Mouse (Mus musculus) c-Kit-positive CD71-negative TER-119-negative erythroid progenitor cells, embryonic 14.5 days (primary cell): Measurements from ENCODE around the gene Wdr26.
A peak's percentile ranks its signal among the peaks of the same experiment; 100 is the strongest.

Experiments used
- DNase-seq: peaks from one replicate; pipeline ENCODE4 v3.0.0-alpha.2; 2013; ENCODE audit warnings: low read depth

Gene Wdr26

DNA sequence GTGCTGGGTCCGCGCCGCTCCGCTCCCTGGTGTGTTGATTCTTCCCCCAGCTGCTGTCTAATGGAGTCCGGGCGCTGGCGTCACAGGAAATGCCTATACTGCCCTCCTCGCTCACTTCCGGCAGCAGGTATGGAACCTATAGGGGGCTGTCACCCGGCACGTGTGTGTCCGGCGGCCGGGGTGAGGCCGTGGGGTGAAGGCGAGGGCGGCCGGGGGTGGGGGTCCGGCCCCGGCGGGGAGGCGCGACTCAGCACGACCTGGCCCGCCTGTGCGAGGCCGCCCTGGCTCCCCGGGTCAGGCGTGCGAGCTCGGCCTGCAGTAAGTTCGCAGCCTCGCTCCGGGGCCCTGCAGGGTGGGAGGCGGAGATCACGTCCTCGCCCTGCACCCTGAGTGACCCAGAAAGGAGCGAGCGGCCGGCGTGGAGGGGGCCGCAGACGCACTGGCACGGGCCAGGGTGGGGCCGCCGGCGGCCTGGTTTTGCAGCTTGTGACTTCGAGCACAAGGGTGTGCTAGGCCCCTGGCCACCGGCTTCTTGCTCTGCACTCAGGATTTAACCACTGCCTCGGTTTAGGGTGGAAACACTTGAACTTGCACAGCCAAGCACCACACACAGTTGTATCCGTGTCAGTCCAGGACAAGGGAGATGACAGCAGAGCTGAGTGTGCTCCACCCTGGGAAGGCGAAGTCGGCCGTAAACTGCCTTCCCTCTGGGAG lies at the start of gene Wdr26:
TSS of gene Wdr26 (minus strand) at position 82 of the 714 bp plus-strand sequence.
- DNase-seq = peak; percentile 73

DNA sequence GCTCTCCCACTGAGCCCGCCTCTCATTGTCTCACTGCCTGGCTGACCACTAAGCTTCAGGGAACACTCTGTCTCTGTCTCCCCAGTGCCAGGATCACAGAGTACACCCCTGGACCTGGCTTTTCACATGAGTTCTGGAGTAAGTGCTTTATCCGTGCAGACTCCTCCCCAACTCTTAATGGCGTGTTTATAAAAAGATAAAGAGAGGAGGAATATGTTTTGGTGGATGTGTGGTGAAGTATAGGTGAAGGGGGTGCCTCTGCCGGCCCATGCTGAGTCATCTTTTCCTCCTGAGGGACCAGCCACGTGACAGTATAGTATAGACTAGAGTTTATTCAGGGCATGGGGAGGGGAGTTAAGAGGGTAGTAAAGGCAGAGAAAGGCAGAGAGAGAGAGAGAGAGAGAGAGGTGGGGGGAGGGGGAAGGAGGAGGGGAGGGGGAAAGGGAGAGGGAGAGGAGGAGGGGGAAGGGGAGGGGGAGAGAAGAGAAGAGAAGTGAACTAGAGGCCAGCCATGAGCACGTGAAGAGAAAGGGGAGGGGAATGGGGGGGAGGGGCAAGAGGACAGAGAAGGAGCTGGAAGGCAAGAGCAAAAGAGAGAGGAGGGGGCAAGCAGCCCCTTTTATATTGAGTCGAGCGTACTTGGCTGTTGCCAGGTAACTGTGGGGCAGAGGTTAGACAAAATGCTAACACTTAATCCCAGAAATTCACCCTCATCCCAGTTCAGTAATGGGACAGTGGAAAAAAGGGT lies 49.3 kb upstream of the Wdr26 start:
- DNase-seq = no peak

DNA sequence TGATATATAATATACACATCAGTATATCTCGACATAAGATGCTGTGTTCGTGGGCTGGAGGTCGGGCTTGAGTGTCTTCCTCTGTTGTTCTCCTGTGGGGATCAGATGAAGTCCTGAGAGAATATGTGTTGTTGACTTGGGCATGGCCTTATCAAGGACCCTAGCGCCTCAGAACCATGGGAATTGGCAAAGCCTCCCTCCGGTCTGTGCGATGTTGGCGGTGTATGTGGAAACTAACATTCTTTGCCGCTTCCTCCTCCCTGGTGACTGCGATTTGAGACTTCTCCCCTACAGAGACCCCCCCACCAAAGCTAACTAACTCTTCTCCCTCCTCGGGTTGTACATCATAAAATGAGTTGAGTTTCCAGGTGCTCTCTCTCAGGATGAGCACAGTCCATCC lies 48.6 kb upstream of the Wdr26 start:
- no peak for DNase-seq

DNA sequence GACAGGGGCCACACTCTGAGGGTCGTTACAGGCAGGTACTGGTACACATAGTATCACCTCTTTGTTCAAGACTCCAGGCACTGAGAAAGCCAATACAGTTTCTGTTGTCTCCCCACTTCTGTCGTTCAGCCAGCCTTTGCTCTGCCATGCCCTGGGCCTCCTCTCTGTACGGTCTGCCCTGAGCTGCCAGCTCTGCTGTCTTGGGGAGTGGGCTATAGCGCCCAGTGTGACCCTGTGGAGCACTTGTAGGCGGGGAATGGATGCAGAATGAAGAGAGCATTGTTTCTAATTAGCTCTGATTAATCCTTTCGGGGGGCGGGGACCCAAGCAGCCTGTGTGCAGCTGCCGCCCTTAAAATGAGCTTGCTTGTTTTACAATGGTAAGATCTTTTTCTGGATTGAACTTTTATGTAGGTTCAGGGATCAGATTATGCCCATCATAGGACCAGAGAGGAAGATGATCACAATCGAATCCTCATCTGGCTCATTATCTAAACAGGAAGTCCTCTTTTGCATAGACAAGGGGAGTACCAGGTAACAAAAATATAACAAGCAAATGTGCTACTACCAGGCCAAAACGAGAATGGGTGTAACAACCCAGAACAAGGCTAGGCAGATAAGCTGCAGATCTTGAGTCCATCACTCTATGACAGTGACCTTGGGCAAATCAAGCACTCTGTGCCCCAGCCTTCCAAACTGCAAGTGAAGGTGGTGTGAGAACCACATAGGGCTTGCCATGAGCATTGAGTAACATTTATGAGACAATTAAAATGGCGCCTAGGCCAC lies 48.0 kb upstream of the Wdr26 start:
- DNase-seq = no peak

DNA sequence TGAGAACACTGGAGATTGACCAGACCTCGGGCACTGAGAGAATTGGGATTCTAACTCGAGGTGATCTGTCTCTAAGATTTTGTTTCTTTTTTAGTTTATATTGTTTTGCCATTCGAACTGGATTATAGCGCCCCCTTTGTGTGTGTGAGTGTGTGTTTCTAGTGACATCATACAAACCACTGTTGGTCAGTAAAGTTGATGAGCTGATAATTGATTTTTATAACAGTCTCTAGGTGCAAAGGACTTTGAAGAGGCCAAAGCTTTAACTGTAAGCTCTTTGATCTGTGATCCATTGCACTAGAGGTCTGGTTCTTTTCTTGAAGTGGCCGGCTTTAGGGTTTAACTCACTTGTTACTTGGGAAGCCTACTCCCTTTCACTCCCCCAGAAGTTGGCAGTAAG lies 47.3 kb upstream of the Wdr26 start:
- no peak for DNase-seq

DNA sequence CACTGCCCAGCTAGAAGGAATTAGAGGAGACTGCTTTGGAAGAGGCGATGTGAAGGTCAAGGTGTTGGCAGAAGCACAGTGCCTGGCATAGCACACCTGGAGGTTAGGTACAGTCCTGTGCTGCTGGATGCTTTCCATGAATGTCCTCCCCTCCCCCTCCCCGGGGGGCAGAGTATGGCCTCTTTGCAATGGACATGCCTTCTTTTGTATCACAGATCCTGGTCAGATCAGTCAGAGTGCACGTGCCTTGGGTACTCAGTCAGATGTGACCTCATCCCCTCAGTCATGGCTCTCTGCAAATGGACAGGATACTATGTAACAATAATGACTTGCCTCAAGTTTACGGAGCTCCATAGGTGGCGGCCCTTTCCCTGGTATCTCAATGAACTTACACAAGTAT lies 46.8 kb upstream of the Wdr26 start:
- no peak for DNase-seq

DNA sequence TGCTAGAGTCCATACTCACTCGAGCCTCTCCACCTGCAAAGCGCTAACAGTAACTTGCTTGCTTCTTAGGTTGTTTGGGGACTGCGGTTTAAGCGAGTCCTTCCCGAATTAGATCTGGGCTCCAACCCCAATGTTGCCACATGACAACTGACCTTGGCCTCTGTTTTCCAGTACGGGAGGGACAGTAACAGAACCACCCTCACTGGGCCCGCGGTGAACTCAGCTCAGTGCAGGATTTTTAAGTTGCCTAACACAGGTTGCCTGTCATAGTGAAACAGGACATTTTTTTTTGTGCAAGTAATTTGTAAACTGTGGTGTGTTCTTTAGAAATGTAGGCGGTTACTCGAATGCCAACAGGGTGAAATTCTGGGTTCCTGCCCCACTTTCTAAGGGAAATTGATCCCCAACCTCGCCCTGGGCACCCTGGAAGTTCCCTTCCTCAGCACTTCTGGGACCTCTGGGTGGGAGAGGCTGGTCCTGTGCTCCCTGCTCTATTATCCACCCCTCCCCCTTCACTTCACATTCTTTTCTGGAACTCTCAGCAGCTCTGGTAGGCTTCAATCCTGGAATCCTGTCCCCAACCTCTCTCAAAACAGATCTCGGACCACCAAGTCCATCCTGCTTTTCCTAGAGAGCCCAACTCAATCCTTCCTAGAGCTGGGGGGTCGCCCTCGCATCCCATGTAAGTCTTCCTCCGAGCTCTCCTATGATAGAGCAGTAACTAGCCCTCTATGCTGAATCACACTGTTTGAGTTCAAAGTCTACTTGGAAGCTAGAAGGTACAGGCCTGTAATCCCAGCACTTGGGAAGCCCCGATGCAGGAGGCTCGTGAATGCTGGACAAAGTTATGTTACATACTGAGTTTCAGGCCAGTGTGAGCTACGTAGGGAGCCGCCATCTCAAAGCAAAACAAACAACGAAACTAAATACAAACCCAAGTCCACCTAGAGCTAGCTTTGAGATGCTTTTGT lies 46.1 kb upstream of the Wdr26 start:
- no peak for DNase-seq

DNA sequence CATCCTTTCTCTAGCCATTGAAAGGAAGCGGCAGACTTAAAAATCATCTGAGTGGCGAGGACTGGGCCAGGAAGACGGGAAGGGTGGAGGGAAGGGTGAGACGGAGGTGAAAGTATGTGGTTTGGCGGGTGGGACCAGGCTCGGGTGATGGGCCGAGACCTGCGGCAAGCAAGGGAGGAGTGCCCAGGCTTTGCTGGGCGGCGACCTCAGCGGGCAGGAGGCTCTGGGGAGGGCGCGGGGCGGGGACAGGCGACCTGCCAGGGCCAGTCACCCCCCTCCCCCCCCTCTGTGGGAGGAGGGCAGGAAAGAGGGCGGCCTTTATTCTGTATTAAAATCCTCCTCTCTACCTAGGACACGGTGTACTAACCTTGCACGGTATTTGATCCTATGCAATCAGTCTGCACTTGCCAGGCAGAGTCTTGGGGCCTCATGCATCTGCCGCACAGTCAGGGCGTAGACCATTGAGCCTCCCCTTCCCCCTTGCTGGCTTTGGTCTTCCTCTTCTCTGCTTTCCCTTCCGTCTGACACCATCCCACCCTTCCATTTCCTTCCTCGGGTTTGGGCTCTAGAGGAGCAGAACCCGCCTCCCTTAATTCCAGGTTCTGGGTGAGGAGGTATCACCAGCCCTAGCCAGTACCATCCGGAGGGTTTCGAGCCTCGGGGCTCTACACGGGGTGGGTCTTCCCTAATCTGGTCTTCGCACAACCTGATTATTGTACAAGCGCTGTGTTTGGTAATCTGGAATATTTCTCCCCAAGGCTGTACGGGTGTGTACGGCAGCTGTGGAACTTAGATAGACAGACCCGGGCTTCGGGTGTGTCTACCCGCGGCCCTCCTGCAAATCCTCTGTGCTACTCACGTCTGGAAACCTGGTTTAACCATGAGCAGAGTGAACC lies 45.1 kb upstream of the Wdr26 start:
- DNase-seq = peak; percentile 65

DNA sequence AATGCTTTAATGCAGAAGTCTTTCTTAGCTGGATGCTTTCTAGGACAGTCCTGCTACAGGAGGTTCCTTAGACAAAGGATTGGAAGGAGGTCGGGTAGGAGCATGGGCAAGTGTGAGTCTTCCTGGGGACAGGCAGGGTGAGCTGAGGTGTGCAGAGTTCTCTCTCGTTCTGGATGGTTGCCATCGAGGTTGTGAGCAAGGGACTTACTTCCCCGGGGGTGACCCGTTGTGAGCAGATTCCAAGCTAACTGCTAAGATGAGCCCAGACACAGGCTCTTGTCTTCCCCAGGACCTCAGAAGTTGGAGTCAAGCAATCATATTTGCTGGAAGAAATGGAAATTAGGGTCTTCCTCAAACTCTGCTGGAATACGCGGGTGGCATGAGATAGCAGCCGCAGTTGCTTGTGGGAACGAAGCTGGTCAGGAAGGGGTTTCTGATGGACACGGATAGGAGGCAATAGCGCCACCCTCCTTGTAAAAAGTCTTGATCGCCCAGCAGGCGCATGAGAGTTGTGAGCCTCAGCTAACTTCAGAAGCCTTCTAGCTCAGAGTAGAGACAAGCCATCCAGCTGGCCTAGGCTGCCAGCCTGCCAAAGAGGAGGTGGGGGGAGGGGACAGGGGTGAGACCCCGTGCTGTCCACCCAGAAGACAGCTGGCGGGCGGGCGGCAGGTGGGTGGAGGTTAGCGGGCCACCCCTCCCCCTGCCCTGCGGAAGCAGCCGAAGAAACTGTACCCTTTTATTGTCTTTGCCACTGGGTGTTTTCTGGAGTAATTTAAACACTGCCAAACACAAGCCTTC lies 44.3 kb upstream of the Wdr26 start:
- DNase-seq = no peak

DNA sequence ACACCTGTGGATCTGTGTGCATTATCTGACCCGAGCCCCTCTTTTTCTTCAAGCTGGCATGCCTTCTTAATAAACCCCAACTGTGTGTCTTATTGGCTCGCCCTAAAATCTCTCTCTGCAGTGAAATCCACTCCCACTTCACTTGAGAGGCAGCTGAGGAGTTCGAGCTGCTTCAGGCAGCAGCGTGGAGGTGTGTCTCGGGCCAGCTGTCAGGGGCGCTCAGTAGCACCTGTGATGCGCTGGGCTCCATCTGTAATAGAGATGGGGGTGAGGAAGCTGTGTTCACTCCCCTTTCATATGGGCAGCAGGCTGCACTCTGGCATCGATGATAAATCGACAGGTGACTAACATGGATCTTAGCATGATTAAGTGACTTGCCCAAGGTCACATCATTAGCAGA lies 43.6 kb upstream of the Wdr26 start:
- no peak for DNase-seq

DNA sequence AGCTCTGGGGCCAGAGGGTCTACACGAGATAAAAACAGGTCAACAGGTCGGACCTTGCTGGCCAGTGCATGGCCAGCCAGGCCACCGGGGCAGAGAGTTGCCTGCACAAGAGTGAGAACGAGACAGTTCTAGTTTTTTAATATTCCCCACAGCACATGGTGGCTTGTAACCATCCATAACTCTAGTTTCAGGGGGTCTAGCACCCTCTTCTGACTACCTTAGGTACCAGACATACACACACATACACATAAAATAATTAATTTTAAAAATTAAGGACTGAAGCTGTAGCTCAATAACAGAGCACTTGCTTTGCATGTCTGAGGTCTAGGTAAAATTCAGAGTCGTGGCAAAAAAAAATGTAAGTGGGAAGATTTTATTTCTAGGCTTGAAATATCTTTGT lies 39.8 kb upstream of the Wdr26 start:
- DNase-seq = no peak

DNA sequence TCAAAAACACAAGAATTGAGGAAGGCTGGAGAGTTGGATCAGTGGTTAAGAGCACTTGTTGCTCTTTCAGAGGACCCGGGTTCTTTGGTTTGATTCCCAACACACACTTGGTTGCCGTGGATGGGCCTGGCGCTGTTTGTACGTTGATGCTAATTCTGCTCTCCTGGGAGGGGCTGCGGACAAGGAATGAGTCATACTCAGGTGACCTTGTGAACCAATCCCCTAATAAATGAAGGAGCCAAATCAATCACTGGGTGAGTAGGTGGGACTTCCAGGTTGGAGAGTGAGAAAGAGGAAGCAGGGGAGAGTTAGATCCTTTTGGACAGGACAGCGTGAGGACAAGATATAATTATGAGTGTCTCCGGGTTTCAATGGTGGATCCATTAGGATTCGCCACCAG lies 39.2 kb upstream of the Wdr26 start:
- DNase-seq = no peak

DNA sequence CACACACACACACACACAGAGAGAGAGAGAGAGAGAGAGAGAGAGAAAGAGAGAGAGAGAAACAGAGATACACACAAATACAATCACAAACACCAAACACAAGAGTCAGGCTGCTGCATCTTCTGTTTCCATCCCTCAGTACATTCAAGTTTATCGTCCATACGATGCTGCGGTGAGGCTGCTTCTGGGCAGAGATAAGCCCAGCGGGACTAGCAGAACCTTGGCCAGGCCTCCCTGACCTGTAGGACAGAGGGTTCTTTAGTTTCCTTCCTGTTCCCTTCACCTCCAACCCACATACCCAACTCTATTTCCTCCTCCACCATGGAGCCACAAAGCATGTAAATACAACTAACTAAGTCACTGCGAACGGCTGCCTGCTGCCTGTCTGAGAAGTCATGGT lies 37.7 kb upstream of the Wdr26 start:
- no peak for DNase-seq

DNA sequence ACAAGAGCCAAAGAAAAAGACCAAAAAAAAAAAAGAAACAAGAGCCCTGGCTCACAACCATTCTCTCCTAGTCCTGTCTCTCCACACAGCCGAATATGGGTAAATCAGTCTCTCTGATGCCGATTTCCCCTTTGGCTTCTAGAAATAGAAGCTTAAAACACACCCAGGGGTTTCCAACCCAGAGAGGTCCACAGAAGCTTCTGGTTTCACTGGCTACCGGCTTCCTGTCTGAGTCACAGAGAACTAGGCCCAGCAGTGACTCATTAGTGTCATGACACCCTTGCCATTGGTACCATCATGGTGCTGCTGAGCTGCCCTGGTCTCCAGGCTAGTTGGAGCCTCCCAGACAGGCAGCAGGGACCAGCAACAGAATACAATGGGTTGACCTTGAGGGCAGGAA lies 35.4 kb upstream of the Wdr26 start:
- DNase-seq = peak; percentile 61

DNA sequence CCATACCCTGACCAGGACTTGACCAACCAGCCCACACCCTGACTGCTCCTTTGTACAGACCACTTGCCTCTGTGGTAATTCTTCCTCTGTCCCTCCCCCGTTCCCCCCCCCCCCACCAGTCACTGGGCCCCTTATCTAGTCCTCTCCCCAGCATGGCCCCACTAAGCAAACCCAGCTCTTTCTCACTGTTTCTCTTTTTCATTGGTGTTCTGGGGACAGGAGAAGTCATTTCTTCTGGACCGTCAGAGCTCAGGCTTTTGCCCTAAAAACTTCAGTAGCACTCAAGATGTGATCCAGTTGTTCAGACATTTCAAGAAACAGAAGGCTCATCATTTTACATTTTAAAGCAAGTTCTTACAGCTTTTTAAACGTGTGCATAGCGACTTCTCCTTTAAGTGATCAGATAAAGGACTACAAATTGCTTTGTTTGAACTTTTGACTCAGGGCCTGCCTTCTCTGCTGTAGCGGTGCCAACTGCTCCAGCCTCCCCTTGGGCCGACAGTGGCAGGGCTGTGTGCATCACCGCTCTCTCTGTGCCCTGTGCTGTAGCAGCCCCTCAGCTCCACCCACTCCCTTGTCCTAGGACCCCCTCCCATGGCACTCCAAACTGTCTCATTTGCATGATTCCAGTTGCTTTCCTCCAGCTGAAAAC lies 34.8 kb upstream of the Wdr26 start:
- no peak for DNase-seq

DNA sequence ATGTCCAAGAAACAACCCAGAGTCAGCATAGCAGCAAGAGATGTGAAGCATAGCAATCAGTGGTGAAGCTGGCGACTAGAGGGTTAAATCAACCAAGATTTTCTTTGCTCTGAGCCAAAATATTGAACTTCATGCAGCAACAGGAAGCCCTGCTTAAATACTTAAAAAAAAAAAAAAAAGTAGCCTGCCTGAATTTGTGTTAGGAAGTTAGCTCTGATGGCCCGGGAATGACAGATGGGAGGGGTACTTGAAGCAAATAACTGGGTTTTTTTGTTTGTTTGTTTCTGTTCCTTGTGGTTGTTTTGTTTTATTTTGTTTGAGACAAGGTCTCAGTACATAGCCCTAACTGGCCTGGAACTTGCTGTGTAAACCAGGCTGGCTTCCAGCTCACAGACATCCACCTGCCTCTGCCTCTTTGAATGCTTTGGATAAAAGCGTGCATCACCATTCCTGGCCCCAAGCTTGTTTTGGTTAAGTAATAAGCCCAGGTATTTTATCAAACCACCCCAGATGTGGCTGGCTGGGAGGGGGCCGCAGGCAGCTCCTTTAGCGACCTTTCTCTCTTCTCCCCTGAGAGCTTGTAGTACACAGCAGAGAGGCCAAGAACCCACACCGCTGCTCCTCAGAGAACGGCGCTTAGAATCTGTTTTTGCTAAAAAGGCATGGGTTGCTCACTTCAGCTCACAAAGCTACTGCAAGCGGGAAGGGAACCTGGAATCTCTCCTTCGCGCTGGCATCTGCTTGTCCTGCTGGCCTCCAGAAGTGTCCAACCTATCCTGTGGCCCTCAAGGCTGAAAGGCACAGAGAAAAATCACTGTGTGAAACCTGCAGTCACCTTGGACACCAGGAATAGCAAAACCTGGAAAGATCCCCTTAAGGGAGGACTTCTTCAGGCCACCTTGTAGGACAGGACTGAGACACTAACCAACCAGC lies 34.0 kb upstream of the Wdr26 start:
- DNase-seq = no peak

DNA sequence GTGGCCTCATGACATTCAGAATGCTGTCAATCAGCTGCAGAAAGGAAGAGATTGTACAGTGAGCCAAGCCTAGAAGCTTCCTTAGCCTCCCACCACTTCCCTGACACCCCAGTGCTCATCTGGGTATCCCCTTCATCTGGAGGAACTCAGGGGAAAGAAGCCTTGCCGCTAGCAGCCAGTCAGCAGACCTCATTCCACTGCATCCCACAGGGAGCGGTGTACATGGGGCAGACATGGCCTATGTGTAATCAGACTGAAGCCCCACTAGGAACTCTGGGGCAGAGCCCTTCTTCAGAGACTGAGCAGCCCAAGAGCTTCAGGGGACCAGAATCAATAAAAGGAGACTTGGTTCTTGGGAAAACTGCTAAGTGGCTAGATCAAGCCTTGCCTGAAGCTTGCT lies 33.3 kb upstream of the Wdr26 start:
- no peak for DNase-seq

DNA sequence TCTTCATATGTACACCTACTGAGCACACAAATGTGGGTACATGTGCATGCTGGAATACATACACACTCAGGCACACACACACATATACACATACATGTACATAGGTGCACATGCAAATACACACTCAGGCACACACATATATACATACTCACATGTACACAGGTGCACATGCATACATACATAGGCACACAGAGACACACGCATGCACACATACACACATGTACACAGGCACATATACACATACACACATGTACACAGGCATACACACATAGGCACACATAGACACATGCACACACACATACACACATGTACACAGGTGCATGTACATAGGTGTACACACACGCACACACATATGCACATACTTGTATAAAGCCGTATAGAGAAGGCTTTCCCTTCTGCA lies 29.4 kb upstream of the Wdr26 start:
- DNase-seq = no peak
